Mouse (Mus musculus): Measurements from ENCODE around the gene Rft1. TPM values are rescaled to one million over a fixed set of nuclear protein-coding genes. Genes with fewer than 3 reads are reported as not detected.

The Rft1 gene
- polyA plus RNA-seq, 1 experiment from 2014 or later = 8.4 TPM

DNA sequence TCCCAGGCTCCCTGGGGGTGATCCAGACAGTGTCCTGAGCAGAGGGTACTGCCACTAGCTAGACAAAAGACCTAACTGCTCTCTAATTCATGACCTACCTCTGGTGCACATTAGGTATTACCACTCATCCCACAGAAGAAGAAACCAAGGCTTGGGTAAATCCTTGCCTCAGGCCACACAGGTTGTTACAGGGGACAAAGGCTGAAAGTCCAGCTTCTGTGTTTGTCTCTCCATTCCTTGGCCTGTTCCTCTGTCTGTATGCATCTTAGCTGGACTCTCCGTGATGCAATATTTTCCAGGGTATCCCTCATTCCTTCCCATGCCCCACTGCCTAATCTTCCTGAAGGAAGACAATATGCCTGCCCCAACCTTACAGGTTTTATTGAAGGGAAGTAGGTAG, 19.7 kb upstream of the Rft1 start:
- no peaks in the 10 kb centered on the region for H3K9me3 ChIP-seq (ENCODE audit: control insufficient read depth)
- 74% methylated on average over 1 of the region's 1 CpGs for WGBS
- H3K4me1 ChIP-seq (replicated peaks; ENCODE audit: control insufficient read depth, insufficient read depth, low read length) = peaks cover 16% of the 10 kb centered on the region
- H3K4me3 ChIP-seq (ENCODE audit: low read depth, low read length) = no peak overlapping the region
- H3K27me3 ChIP-seq (replicated peaks; ENCODE audit: control insufficient read depth, insufficient read depth, low read length) = no peaks in the 10 kb centered on the region
- H3K36me3 ChIP-seq (ENCODE audit: control insufficient read depth, insufficient read depth) = no peaks in the 10 kb centered on the region
- no peak overlapping the region for H3K4me2 ChIP-seq (replicated peaks; ENCODE audit: low read depth)
- ATAC-seq = no peak
- no peak for TF ChIP-seq CTCF (IDR thresholded peaks at IDR 0.05; ENCODE audit: low read depth)
- no peak overlapping the region for H3K9ac ChIP-seq (ENCODE audit: low read depth, low read length)
- peak overlapping the region; percentile 90 for H3K27ac ChIP-seq (ENCODE audit: low read depth, low read length)

DNA sequence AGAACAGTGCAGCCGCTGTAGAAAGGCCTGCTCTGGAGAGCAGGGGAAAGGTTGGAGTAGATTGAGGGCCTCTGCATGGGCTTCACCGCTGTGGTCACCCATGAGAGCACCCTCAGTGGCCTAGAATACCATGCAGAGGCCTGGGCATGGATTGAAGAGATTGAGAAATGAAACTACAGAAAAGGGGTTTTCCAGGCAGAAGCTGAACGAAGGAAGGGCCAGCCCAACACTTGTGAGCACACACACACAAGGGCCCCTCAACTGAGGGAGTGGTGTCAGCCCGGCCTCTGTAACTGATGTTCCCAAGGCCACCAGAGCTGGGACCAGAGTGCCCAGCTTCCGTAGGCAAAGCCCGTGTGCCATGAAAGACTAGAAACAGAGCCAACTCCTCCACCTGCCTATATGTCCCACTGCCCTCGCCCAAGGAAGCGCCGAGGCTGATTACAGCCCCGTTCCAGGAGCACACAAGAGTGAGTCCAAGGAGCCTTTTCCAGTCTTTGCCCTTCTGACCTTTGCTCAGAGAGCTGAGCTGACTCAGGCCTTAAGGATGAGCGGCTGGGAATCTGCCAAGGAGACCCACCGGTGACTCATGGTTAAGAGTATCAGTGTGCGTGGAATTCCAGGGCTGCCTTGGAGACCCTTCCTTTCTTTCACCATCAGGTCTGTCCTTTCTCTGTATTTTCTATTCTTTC, 18.8 kb upstream of the Rft1 start:
- peak overlapping the region; percentile 90 for H3K27ac ChIP-seq (ENCODE audit: low read depth, low read length)
- no peak overlapping the region for H3K4me3 ChIP-seq (ENCODE audit: low read depth, low read length)
- H3K4me1 ChIP-seq (replicated peaks; ENCODE audit: control insufficient read depth, insufficient read depth, low read length) = peaks cover 16% of the 10 kb centered on the region
- H3K36me3 ChIP-seq (ENCODE audit: control insufficient read depth, insufficient read depth) = no peaks in the 10 kb centered on the region
- TF ChIP-seq CTCF (IDR thresholded peaks at IDR 0.05; ENCODE audit: low read depth) = no peak
- no peaks in the 10 kb centered on the region for H3K27me3 ChIP-seq (replicated peaks; ENCODE audit: control insufficient read depth, insufficient read depth, low read length)
- peak overlapping the region; percentile 24; the same call in 1 of the 2 replicates for H3K4me2 ChIP-seq (replicated peaks; ENCODE audit: low read depth)
- H3K9me3 ChIP-seq (ENCODE audit: control insufficient read depth) = no peaks in the 10 kb centered on the region
- 39% methylated on average over 13 of the region's 13 CpGs for whole genome bisulfite sequencing
- peak; percentile 82 for ATAC-seq
- 0 out of 2 replicates have a peak overlapping the region, but pooled peaks have one; percentile 1 for H3K9ac ChIP-seq (ENCODE audit: low read depth, low read length)

DNA sequence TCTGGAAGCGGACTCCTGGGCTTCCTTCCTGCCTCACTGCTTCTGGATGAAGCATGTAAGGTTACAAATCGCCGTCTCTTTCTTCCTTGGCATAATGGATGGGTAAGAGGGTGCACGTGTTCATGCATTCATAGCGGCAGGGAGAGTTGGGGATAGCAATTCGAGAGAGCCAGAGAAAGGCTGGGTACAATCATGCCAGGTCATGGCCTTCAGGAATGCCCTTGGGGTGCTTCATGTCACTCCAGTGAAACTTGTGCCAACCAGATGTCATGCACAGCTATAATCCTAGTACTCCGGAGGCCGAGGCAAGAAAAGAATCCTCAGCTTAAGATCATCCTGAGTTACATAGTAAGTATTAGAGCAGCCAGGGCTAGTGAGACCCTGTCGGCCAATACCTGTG, 17.7 kb upstream of the Rft1 start:
- TF ChIP-seq CTCF (IDR thresholded peaks at IDR 0.05; ENCODE audit: low read depth) = no peak
- 85% methylated on average over 9 of the region's 9 CpGs for WGBS

DNA sequence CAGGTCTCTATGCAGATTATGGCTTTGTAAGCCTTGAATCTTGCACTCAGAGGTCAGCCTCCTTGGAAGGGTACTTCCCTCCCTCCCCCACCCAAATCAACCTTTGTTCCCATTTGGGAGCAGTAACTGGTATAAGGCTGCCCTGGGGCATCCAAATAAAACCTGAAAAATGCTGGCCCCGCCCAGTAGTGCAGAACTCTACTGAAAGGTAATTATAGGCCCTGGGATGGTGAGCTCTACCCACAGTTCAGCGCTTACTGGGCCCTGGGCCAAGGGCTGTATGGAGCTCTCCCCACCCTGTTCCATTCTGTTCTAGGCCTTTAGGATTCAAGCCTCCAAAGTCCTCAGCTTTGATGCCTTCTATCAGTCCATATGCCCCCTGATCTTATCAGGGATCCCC, 17.1 kb upstream of the Rft1 start:
- Histone ChIP-seq H3K27ac (ENCODE audit: low read depth, low read length) (peak overlapping the region; percentile 46; the same call in 1 of the 2 replicates), H3K9ac (ENCODE audit: low read depth, low read length) (no peak overlapping the region), H3K9me3 (ENCODE audit: control insufficient read depth) (no peaks in the 10 kb centered on the region), H3K4me3 (ENCODE audit: low read depth, low read length) (no peak overlapping the region), H3K4me2 (replicated peaks; ENCODE audit: low read depth) (no peak overlapping the region), H3K27me3 (replicated peaks; ENCODE audit: control insufficient read depth, insufficient read depth, low read length) (no peaks in the 10 kb centered on the region), H3K4me1 (replicated peaks; ENCODE audit: control insufficient read depth, insufficient read depth, low read length) (peaks cover 16% of the 10 kb centered on the region), H3K36me3 (ENCODE audit: control insufficient read depth, insufficient read depth) (no peaks in the 10 kb centered on the region)
- peak; percentile 48 for ATAC-seq
- TF ChIP-seq CTCF (IDR thresholded peaks at IDR 0.05; ENCODE audit: low read depth) = no peak
- 33% methylated on average over 2 of the region's 2 CpGs for WGBS

More for the DNA sequence above, 17.7 kb upstream of the Rft1 start:
- Histone ChIP-seq H3K4me3 (ENCODE audit: low read depth, low read length) (no peak overlapping the region), H3K9ac (ENCODE audit: low read depth, low read length) (no peak overlapping the region), H3K4me2 (replicated peaks; ENCODE audit: low read depth) (no peak overlapping the region), H3K27me3 (replicated peaks; ENCODE audit: control insufficient read depth, insufficient read depth, low read length) (no peaks in the 10 kb centered on the region), H3K9me3 (ENCODE audit: control insufficient read depth) (no peaks in the 10 kb centered on the region), H3K27ac (ENCODE audit: low read depth, low read length) (peak overlapping the region; percentile 11; the same call in 1 of the 2 replicates), H3K36me3 (ENCODE audit: control insufficient read depth, insufficient read depth) (no peaks in the 10 kb centered on the region), H3K4me1 (replicated peaks; ENCODE audit: control insufficient read depth, insufficient read depth, low read length) (peaks cover 16% of the 10 kb centered on the region)
- ATAC-seq = no peak

DNA sequence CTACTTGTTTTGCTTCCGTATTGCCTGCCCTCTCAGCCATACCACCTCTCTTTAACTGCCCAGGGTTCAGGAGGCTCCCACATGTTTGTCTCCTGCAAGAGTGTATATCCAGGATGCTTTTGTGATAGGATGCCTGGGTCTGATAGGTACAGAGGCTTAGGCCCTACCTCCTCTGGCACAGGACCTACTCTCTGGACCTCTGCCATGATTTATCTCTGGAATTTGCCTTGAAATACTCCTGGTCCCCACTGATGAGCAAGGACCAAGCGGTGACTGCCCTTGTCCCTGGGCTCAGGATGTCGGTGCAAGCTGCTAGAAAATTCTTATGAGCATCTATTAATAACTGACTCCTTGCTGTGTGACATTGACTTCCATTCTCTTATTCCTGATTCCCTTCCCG, 16.2 kb upstream of the Rft1 start:
- Histone ChIP-seq H3K4me3 (ENCODE audit: low read depth, low read length) (no peak overlapping the region), H3K9ac (ENCODE audit: low read depth, low read length) (no peak overlapping the region), H3K9me3 (ENCODE audit: control insufficient read depth) (no peaks in the 10 kb centered on the region), H3K4me1 (replicated peaks; ENCODE audit: control insufficient read depth, insufficient read depth, low read length) (peaks cover 16% of the 10 kb centered on the region), H3K4me2 (replicated peaks; ENCODE audit: low read depth) (no peak overlapping the region), H3K36me3 (ENCODE audit: control insufficient read depth, insufficient read depth) (no peaks in the 10 kb centered on the region), H3K27me3 (replicated peaks; ENCODE audit: control insufficient read depth, insufficient read depth, low read length) (no peaks in the 10 kb centered on the region), H3K27ac (ENCODE audit: low read depth, low read length) (0 out of 2 replicates have a peak overlapping the region, but pooled peaks have one; percentile 46)
- ATAC-seq = no peak
- TF ChIP-seq CTCF (IDR thresholded peaks at IDR 0.05; ENCODE audit: low read depth) = no peak
- 81% methylated on average over 4 of the region's 4 CpGs for WGBS

DNA sequence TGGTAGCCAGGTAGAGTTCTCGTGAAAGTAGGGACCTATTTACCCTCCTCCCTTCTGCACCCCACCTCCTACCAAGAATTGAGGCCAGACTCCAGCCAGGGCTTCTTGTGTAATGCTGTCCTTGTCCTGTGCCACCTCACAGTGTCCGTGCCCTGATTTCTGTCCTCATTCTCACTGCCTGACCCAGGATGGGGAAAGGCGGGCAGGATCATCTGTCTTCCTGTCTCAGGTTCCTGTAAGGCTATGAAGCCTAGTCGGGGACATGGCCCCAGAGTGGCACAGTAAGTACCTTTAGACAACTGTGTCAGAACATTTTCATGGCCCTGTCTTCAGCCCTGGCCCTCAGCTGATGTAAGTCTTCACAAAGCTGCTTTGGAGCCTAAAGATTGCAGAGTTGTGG, 15.5 kb upstream of the Rft1 start:
- Histone ChIP-seq H3K4me3 (ENCODE audit: low read depth, low read length) (no peak overlapping the region), H3K4me1 (replicated peaks; ENCODE audit: control insufficient read depth, insufficient read depth, low read length) (peaks cover 14% of the 10 kb centered on the region), H3K4me2 (replicated peaks; ENCODE audit: low read depth) (no peak overlapping the region), H3K27me3 (replicated peaks; ENCODE audit: control insufficient read depth, insufficient read depth, low read length) (no peaks in the 10 kb centered on the region), H3K9ac (ENCODE audit: low read depth, low read length) (no peak overlapping the region), H3K27ac (ENCODE audit: low read depth, low read length) (no peak overlapping the region), H3K9me3 (ENCODE audit: control insufficient read depth) (no peaks in the 10 kb centered on the region), H3K36me3 (ENCODE audit: control insufficient read depth, insufficient read depth) (no peaks in the 10 kb centered on the region)
- WGBS = 85% methylated on average over 4 of the region's 4 CpGs
- no peak for ATAC-seq
- no peak for TF ChIP-seq CTCF (IDR thresholded peaks at IDR 0.05; ENCODE audit: low read depth)
